In the genomic region with DNA sequence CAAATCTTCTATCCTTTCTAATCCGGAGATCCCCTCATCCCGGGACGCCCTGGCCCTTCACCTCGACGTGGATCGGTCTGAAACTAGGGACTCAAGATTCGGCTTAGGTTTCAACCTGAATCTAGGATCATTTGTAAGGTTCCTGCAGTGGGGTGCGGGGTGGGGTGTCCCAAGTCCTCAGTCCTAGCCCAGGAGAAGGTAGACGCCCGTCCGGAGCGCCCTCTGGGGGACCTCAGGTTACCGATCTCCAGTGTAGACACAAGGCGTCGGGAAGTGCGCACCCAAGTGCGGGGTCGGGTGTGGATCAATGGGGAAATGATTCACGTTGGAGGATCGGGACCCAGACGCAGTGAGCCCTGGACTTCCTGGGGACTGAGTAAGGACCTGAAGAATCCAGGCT, we compare ENCODE assay signal across 9 mouse cellular contexts. TPM values are rescaled to one million over a fixed set of nuclear protein-coding genes. Genes with fewer than 3 reads are reported as not detected.
DNase-seq lines count a peak whose midpoint lies in the region; ATAC-seq and TF ChIP-seq lines count a peak whose summit lies in the region.
"Had no signal": no experiment of that assay in that cellular context is flagged by ENCODE, and none has a peak within 500 bp of the region (broad histone marks: within the 10 kb centered on the region; RNA-seq: fewer than 3 reads in every experiment).

No protein-coding gene starts in this region.

- no peak overlapping the region for H3K4me2 ChIP-seq in forebrain, embryonic 11.5 days (ENCODE audit: low read depth, low read length, severe bottlenecking)
- H3K4me2 ChIP-seq in forebrain, embryonic 15.5 days (replicated peaks): no peak overlapping the region
- peak overlapping the region; percentile 76 for H3K4me2 ChIP-seq in kidney, postnatal 0 days (ENCODE audit: low read length)

- no peaks in the 10 kb centered on the region for H3K9me3 ChIP-seq in forebrain, embryonic 11.5 days (ENCODE audit: control insufficient read depth, low read length)
- no peaks in the 10 kb centered on the region for H3K9me3 ChIP-seq in forebrain, embryonic 15.5 days
- no peaks in the 10 kb centered on the region for H3K9me3 ChIP-seq in heart, embryonic 10.5 days
- H3K9me3 ChIP-seq in kidney, postnatal 0 days (replicated peaks; ENCODE audit: low read length): no peaks in the 10 kb centered on the region
- H3K9me3 ChIP-seq: G1E had no signal

- no peak for ATAC-seq in forebrain, embryonic 11.5 days (replicated peaks; ENCODE audit: low FRiP score)
- ATAC-seq in forebrain, embryonic 15.5 days (replicated peaks): no peak
- ATAC-seq in kidney, postnatal 0 days (replicated peaks; ENCODE audit: low FRiP score, low read depth): no peak
- ATAC-seq in activated CD4-positive, CD25-positive, alpha-beta regulatory T cell, adult 4 months: no peak
- no peak for ATAC-seq in megakaryocyte-erythroid progenitor cell, adult 5-6 weeks (replicated peaks; ENCODE audit: low FRiP score, low TSS enrichment, poor library complexity, severe bottlenecking)

- no peaks in the 10 kb centered on the region for H3K4me1 ChIP-seq in forebrain, embryonic 11.5 days (replicated peaks; ENCODE audit: control insufficient read depth, insufficient read depth, low read length)
- peaks cover 10% of the 10 kb centered on the region for H3K4me1 ChIP-seq in forebrain, embryonic 15.5 days
- H3K4me1 ChIP-seq in brown adipose tissue, adult 24 weeks (ENCODE audit: control insufficient read depth, insufficient read depth, insufficient read length, low read length): no peaks in the 10 kb centered on the region; the same call in 1 of the 2 replicates
- H3K4me1 ChIP-seq in heart, embryonic 10.5 days: peaks cover 12% of the 10 kb centered on the region
- H3K4me1 ChIP-seq in kidney, postnatal 0 days (replicated peaks; ENCODE audit: insufficient read depth, low read length): no peaks in the 10 kb centered on the region

- H3K4me3 ChIP-seq in forebrain, embryonic 11.5 days (ENCODE audit: low read depth, low read length): no peak overlapping the region
- H3K4me3 ChIP-seq in forebrain, embryonic 15.5 days: no peak overlapping the region
- H3K4me3 ChIP-seq in brown adipose tissue, adult 24 weeks (ENCODE audit: insufficient read depth, low read depth, low read length): peak overlapping the region; percentile 32
- H3K4me3 ChIP-seq in heart, embryonic 10.5 days: peak overlapping the region; percentile 63
- H3K4me3 ChIP-seq in kidney, postnatal 0 days (replicated peaks; ENCODE audit: low read depth, low read length): 0 out of 2 replicates have a peak overlapping the region, but pooled peaks have one; percentile 5

- no peaks in the 10 kb centered on the region for H3K36me3 ChIP-seq in forebrain, embryonic 11.5 days (ENCODE audit: control insufficient read depth, insufficient read depth, low read length)
- no peaks in the 10 kb centered on the region for H3K36me3 ChIP-seq in forebrain, embryonic 15.5 days
- no peaks in the 10 kb centered on the region for H3K36me3 ChIP-seq in heart, embryonic 10.5 days
- no peaks in the 10 kb centered on the region for H3K36me3 ChIP-seq in kidney, postnatal 0 days (ENCODE audit: insufficient read depth, low read length)
- H3K36me3 ChIP-seq: G1E had no signal

- H3K27me3 ChIP-seq in forebrain, embryonic 11.5 days (ENCODE audit: control insufficient read depth, insufficient read depth, low read length): peaks cover 18% of the 10 kb centered on the region
- peaks cover 26% of the 10 kb centered on the region for H3K27me3 ChIP-seq in forebrain, embryonic 15.5 days
- peaks cover 67% of the 10 kb centered on the region for H3K27me3 ChIP-seq in heart, embryonic 10.5 days (ENCODE audit: insufficient read depth, poor library complexity, severe bottlenecking)
- H3K27me3 ChIP-seq in kidney, postnatal 0 days (ENCODE audit: insufficient read depth, low read length): no peaks in the 10 kb centered on the region

- peak; percentile 55 for DNase-seq in forebrain, embryonic 11.5 days (ENCODE audit: low spot score)
- DNase-seq in heart, embryonic 10.5 days (ENCODE audit: low spot score): no peak
- DNase-seq in kidney, postnatal 0 days (ENCODE audit: low spot score): no peak
- peak; percentile 64 for DNase-seq in lung, postnatal 36 days

- 4% methylated on average over 21 of the region's 21 CpGs for WGBS in forebrain, embryonic 11.5 days
- WGBS in forebrain, embryonic 15.5 days: 1% methylated on average over 21 of the region's 21 CpGs
- 2% methylated on average over 21 of the region's 21 CpGs for WGBS in heart, embryonic 10.5 days
- WGBS in kidney, postnatal 0 days: 1% methylated on average over 21 of the region's 21 CpGs

- H3K27ac ChIP-seq in forebrain, embryonic 11.5 days (ENCODE audit: low read depth, low read length): no peak overlapping the region
- H3K27ac ChIP-seq in forebrain, embryonic 15.5 days (replicated peaks): no peak overlapping the region
- no peak overlapping the region for H3K27ac ChIP-seq in brown adipose tissue, adult 24 weeks (replicated peaks; ENCODE audit: low read depth, low read length)
- no peak overlapping the region for H3K27ac ChIP-seq in heart, embryonic 10.5 days
- H3K27ac ChIP-seq in kidney, postnatal 0 days: no peak overlapping the region

- no peak overlapping the region for H3K9ac ChIP-seq in forebrain, embryonic 11.5 days (ENCODE audit: low read length)
- H3K9ac ChIP-seq in forebrain, embryonic 15.5 days (replicated peaks): no peak overlapping the region
- H3K9ac ChIP-seq in kidney, postnatal 0 days (ENCODE audit: low read depth, low read length): no peak overlapping the region

- no peak for TF ChIP-seq CTCF in kidney, postnatal 0 days (IDR thresholded peaks at IDR 0.05; ENCODE audit: low read depth)

RNA-seq across cellular contexts. Expression of a gene that starts 21.8 kb away (rescaled TPM):
- polyA plus RNA-seq in forebrain, embryonic 11.5 days (2014; fragmentation: Nextera tagmentation; extraction: Ambion mirVana): not detected in 2 replicates
- not detected in 2 replicates for polyA plus RNA-seq in forebrain, embryonic 15.5 days (2015; fragmentation: Nextera tagmentation; extraction: Ambion mirVana)
- polyA plus RNA-seq in brown adipose tissue, adult 24 weeks (2012; ENCODE audit: insufficient read depth, insufficient read length, missing spikeins): not detected in 2 replicates
- not detected in 2 replicates for polyA plus RNA-seq in heart, embryonic 10.5 days (2016; fragmentation: Nextera tagmentation; extraction: Ambion mirVana)
- polyA plus RNA-seq in kidney, postnatal 0 days (2015; fragmentation: Nextera tagmentation; extraction: Ambion mirVana): not detected in 2 replicates
- not detected for polyA plus RNA-seq in activated CD4-positive, CD25-positive, alpha-beta regulatory T cell, adult 4 months (2017; shearing (Covaris generic))
- total RNA-seq in megakaryocyte-erythroid progenitor cell, adult 5-6 weeks (2014; fragmentation: Nextera tagmentation): not detected in 2 replicates
- total RNA-seq in megakaryocyte-erythroid progenitor cell, adult 5-6 weeks (2017): not detected in 2 replicates
- total RNA-seq: G1E had no signal
- polyA plus RNA-seq: G1E had no signal

RNA-seq across cellular contexts. Expression of a gene that starts 46.7 kb away (rescaled TPM):
- polyA plus RNA-seq in forebrain, embryonic 11.5 days (2014; fragmentation: Nextera tagmentation; extraction: Ambion mirVana): not detected in 2 replicates
- not detected in 2 replicates for polyA plus RNA-seq in forebrain, embryonic 15.5 days (2015; fragmentation: Nextera tagmentation; extraction: Ambion mirVana)
- not detected in 2 replicates for polyA plus RNA-seq in brown adipose tissue, adult 24 weeks (2012; ENCODE audit: insufficient read depth, insufficient read length, missing spikeins)
- polyA plus RNA-seq in heart, embryonic 10.5 days (2016; fragmentation: Nextera tagmentation; extraction: Ambion mirVana): not detected in 2 replicates
- not detected in 2 replicates for polyA plus RNA-seq in kidney, postnatal 0 days (2015; fragmentation: Nextera tagmentation; extraction: Ambion mirVana)
- not detected for polyA plus RNA-seq in activated CD4-positive, CD25-positive, alpha-beta regulatory T cell, adult 4 months (2017; shearing (Covaris generic))
- total RNA-seq in megakaryocyte-erythroid progenitor cell, adult 5-6 weeks (2014; fragmentation: Nextera tagmentation): not detected in 2 replicates
- not detected in 2 replicates for total RNA-seq in megakaryocyte-erythroid progenitor cell, adult 5-6 weeks (2017)
- polyA plus RNA-seq: G1E had no signal

Comparison
In these comparisons a context has a peak if more than half of its experiments do, and no peak if none do; other contexts are left out.
1. DNase-seq: peak in forebrain, embryonic 11.5 days (single experiment) and lung, postnatal 36 days (single experiment); none in heart, embryonic 10.5 days (single experiment) and kidney, postnatal 0 days (single experiment).
2. H3K4me3 ChIP-seq: peak in brown adipose tissue, adult 24 weeks (single experiment), heart, embryonic 10.5 days (single experiment) and kidney, postnatal 0 days (single experiment); none in forebrain, embryonic 11.5 days (single experiment) and forebrain, embryonic 15.5 days (single experiment).